Mouse (Mus musculus) cerebellum, adult 2 months (tissue): ENCODE results near the gene Reep3. TPM values are rescaled to one million over a fixed set of nuclear protein-coding genes. Genes with fewer than 3 reads are reported as not detected.

Experiments used
- DNase-seq, 2 experiments: peaks; one replicate each; pipeline ENCODE4 v3.0.0; 2021
- H3K27ac ChIP-seq: fragments of 200-500 bp; 2 replicates; pipeline ENCODE4 v1.5.1; 2012; ENCODE audit warnings: low read length, control low read depth, inconsistent platforms; ENCODE audit not compliant: insufficient read depth
- H3K27me3 ChIP-seq: fragments of 200-500 bp; 2 replicates; pipeline ENCODE4 v1.6.1; 2012; ENCODE audit warnings: inconsistent platforms, mild to moderate bottlenecking, low read length, moderate library complexity; ENCODE audit not compliant: control insufficient read depth, insufficient read depth
- H3K4me1 ChIP-seq: fragments of 200-500 bp; 2 replicates; pipeline ENCODE4 v1.6.1; 2011; ENCODE audit warnings: low read length; ENCODE audit not compliant: control insufficient read depth, insufficient read depth
- H3K4me3 ChIP-seq: fragments of 200-500 bp; replicated peaks from 2 replicates; pipeline ENCODE3; 2011; ENCODE audit warnings: mild to moderate bottlenecking, low read depth, low read length, control low read depth; ENCODE audit not compliant: insufficient read depth
- CTCF ChIP-seq: fragments of 200-500 bp; IDR thresholded peaks from 2 replicates; pipeline ENCODE4 v1.5.1; 2011; ENCODE audit warnings: low read depth, mild to moderate bottlenecking, control low read depth, low read length, moderate library complexity, borderline replicate concordance; ENCODE audit not compliant: insufficient read depth
- POLR2A ChIP-seq: fragments of 200-500 bp; IDR thresholded peaks from 2 replicates; pipeline ENCODE4 v1.6.1; 2011; ENCODE audit warnings: low read length, control low read depth, borderline replicate concordance; ENCODE audit not compliant: insufficient read depth
- WGBS: fragments of 180-500 bp; shearing (Covaris S2); methylation state at CpG from one replicate; pipeline ENCODE4 v1.1.7; 2018; 5-methylcytosine and 5-hydroxymethylcytosine counted together
- polyA plus RNA-seq: library from polyadenylated mRNA; depleted of rRNA; stranded (reverse); fragments of >200 nt; gene quantifications from 2 replicates; pipeline ENCODE4 v1.2.3, GENCODE M21; 2012

Gene Reep3
- polyA plus RNA-seq, 1 experiment = 44.0 TPM

DNA sequence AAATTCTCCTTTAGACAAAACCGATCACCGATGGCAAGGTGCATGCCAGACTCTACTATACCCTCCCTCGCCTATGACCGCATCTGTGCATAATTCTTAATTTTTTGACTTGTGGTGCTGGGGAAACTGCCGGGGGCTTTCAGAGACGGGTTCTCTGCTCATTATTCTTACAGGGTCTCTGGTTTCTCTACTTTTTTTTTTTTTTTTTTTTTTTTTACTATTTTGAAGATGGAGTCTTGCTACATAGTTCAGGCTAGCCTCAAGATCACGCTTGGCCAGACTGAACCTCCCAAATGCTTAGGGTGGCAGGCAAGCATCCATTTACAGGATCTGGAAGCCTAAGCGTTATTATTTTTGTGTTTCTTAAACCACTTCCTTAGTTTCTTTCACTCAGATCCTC lies 23.2 kb downstream of the Reep3 start:
- Histone ChIP-seq H3K27ac (peak overlapping the region; percentile 85), H3K4me1 (peaks cover 20% of the 10 kb centered on the region), H3K27me3 (no peaks in the 10 kb centered on the region), H3K4me3 (no peak overlapping the region)
- WGBS = over 99% methylated on average over 8 of the region's 8 CpGs
- TF ChIP-seq POLR2A = no peak
- no peak for TF ChIP-seq CTCF
- no peak for DNase-seq

DNA sequence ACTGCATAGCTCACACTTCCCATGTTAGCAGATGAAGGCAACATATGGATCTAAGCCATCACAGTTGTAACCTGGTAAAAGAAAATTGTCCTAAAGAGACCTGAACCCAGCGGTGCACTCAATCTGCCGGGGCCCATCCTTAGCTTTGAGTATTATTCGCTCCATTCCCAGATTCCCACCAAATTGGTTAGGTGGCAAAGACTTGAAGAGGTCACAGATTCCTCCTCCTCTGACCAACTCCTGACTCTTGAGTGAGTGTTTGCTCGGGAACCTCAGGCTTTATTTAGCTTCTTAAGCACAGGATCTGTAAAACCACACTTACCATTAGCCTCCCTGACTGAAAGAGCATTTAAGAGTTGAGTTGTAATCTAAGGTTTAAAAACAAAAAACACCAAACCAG lies 24.1 kb downstream of the Reep3 start:
- Histone ChIP-seq H3K4me1 (peaks cover 18% of the 10 kb centered on the region), H3K27ac (peak overlapping the region; percentile 59), H3K27me3 (no peaks in the 10 kb centered on the region), H3K4me3 (no peak overlapping the region)
- TF ChIP-seq POLR2A (no peak), CTCF (no peak)
- WGBS = 78% methylated on average over 4 of the region's 4 CpGs
- DNase-seq = no peak

DNA sequence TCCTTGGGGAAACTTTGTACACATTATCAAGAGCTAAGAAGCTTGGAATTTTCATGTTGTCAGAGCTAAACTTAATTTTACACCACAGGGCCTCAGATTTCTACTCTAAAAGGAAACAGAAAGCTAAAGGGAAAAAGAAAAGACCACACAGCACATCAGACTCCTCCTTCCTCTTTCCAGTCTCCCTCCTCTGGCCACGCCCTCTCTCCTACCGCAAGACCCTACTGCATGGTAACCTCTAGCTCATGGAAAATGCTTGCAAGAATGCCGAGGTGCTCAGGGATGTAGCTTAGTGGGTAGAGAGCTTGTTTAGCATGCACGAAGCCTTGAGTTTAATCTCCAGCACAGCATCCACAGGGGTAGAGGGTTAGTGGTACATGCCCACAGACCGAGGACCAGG lies 24.9 kb downstream of the Reep3 start:
- peaks cover 18% of the 10 kb centered on the region for H3K4me1 ChIP-seq
- 90% methylated on average over 5 of the region's 5 CpGs for WGBS
- H3K27ac ChIP-seq = peak overlapping the region; percentile 51
- DNase-seq = no peak
- H3K27me3 ChIP-seq = no peaks in the 10 kb centered on the region
- no peak overlapping the region for H3K4me3 ChIP-seq
- TF ChIP-seq POLR2A (no peak), CTCF (no peak)

DNA sequence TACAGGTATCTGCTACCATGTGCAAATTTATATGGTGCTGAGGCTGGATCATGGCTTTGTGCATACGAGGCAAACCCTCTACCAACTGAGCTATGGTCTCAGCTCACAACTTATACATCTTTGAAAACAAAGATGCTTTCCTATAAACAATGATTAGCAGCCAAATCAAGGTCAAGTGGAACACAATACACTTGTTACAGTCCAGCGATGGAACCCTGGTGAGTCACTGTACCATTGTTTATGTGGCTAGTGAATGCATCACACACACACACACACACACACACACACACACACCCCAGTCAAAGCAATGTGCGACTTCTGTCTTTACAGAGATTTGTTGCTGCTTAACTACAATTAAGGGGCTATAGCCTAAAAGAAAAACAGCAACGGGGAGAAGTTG lies 25.4 kb downstream of the Reep3 start:
- DNase-seq = no peak
- Histone ChIP-seq H3K4me3 (no peak overlapping the region), H3K27ac (no peak overlapping the region), H3K4me1 (peaks cover 20% of the 10 kb centered on the region), H3K27me3 (no peaks in the 10 kb centered on the region)
- TF ChIP-seq CTCF = no peak
- TF ChIP-seq POLR2A = no peak
- 74% methylated on average over 4 of the region's 4 CpGs for WGBS

GRCm38 (mm10) chr10:67069013-67069412 lies 27.7 kb downstream of the Reep3 start:
- no peak overlapping the region for H3K27ac ChIP-seq
- DNase-seq = no peak
- peaks cover 19% of the 10 kb centered on the region for H3K4me1 ChIP-seq
- no peak overlapping the region for H3K4me3 ChIP-seq
- no peaks in the 10 kb centered on the region for H3K27me3 ChIP-seq
- 96% methylated on average over 10 of the region's 10 CpGs for WGBS
- no peak for TF ChIP-seq POLR2A
- TF ChIP-seq CTCF = no peak

GRCm38 (mm10) chr10:67066421-67066820 lies 30.3 kb downstream of the Reep3 start:
- peak in 1 of 2 experiments; percentile 56 for DNase-seq
- 14% methylated on average over 3 of the region's 3 CpGs for WGBS
- Histone ChIP-seq H3K27me3 (no peaks in the 10 kb centered on the region), H3K4me3 (no peak overlapping the region), H3K27ac (peak overlapping the region; percentile 66; the same call in 1 of the 2 replicates), H3K4me1 (peaks cover 16% of the 10 kb centered on the region)
- TF ChIP-seq CTCF = no peak
- no peak for TF ChIP-seq POLR2A

- WGBS = 39% methylated on average over 5 of the region's 5 CpGs
- H3K27me3 ChIP-seq = no peaks in the 10 kb centered on the region
- TF ChIP-seq CTCF = no peak
- peak overlapping the region; percentile 66 for H3K27ac ChIP-seq
- H3K4me3 ChIP-seq = no peak overlapping the region
- DNase-seq = no peak
- H3K4me1 ChIP-seq = peaks cover 19% of the 10 kb centered on the region
Measured at GRCm38 (mm10) chr10:67065927-67066326, 30.8 kb downstream of the Reep3 start.

DNA sequence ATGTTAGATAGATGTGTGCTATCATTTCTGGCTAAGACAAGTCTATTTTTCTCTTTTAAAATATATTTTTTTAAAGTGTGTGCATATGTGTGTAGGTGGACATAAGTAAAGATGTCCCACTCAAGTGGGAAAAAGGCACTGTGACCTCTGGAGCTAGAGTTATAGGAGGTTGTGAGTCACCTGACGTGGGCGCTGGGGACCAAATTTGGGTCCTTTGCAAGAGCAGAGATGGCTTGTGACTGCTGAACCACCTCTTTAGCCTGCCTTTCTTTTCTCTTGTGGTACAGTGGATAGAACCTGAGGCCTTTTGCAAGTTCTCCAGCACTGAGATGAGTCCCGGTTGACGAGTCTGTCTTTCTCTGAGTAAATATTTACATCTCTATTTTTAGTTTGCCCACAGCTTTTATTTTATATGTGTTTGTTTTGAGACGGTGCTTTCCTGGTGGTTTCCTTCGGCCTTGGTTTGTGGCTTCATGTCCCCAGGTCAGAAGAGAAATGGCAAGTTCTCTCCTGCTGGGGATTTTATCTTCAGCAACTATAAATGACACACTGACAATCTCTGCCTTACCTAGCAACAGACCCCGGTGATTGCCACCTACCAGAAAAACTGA lies 31.4 kb downstream of the Reep3 start:
- Histone ChIP-seq H3K4me3 (no peak overlapping the region), H3K4me1 (peaks cover 19% of the 10 kb centered on the region), H3K27me3 (no peaks in the 10 kb centered on the region), H3K27ac (0 out of 2 replicates have a peak overlapping the region, but pooled peaks have one; percentile 66)
- TF ChIP-seq POLR2A (no peak), CTCF (no peak)
- DNase-seq = peak in 1 of 2 experiments; percentile 13
- 75% methylated on average over 7 of the region's 7 CpGs for WGBS
